Mouse (Mus musculus) lung, embryonic 14.5 days (tissue): ENCODE measurements at regions not wholly inside any gene's neighbourhood (a gene's known extent, or its start where the extent isn't known, plus 50 kb on each side); places are given as distances from the start of the nearest gene placed in this dataset.

Experiments
- ATAC-seq: fragments of 200-750 bp; cut with Nextera tagmentation; 2 replicates; pipeline ENCODE4 v1.8.0; 2017; ENCODE audit warnings: mild to moderate bottlenecking, moderate TSS enrichment, moderate library complexity; ENCODE audit not compliant: insufficient read depth
- DNase-seq: peaks from one replicate; pipeline ENCODE4 v3.0.0-alpha.2; 2015
- H3K27ac ChIP-seq: fragments of 300-500 bp; sonication (generic); 2 replicates; pipeline ENCODE4 v1.5.1; 2014; ENCODE audit warnings: low read depth, mild to moderate bottlenecking, moderate library complexity
- H3K27me3 ChIP-seq: fragments of 300-500 bp; sonication (generic); 2 replicates; pipeline ENCODE4 v1.6.1; 2014; ENCODE audit warnings: low read length, control low read depth; ENCODE audit not compliant: insufficient read depth
- H3K36me3 ChIP-seq: fragments of 300-500 bp; sonication (generic); 2 replicates; pipeline ENCODE4 v1.6.1; 2014; ENCODE audit warnings: control low read depth; ENCODE audit not compliant: insufficient read depth
- H3K4me1 ChIP-seq: fragments of 300-500 bp; sonication (generic); 2 replicates; pipeline ENCODE4 v1.6.1; 2014; ENCODE audit warnings: antibody characterized with exemption, control low read depth; ENCODE audit not compliant: insufficient read depth
- H3K4me2 ChIP-seq: fragments of 300-500 bp; sonication (generic); 2 replicates; pipeline ENCODE4 v1.6.1; 2014; ENCODE audit warnings: mild to moderate bottlenecking
- H3K4me3 ChIP-seq: fragments of 300-500 bp; sonication (generic); 2 replicates; pipeline ENCODE4 v1.5.1; 2014; ENCODE audit warnings: low read depth, low read length
- H3K9ac ChIP-seq: fragments of 300-500 bp; sonication (generic); 2 replicates; pipeline ENCODE4 v1.6.1; 2014
- H3K9me3 ChIP-seq: fragments of 300-500 bp; sonication (generic); 2 replicates; pipeline ENCODE4 v1.6.1; 2016; ENCODE audit warnings: low read depth, low read length, control low read depth
- CTCF ChIP-seq: IDR thresholded peaks from 2 replicates; pipeline ENCODE4 v1.5.1; 2016; ENCODE audit warnings: antibody characterized with exemption, low read depth
- WGBS: fragments of 180-500 bp; shearing (Covaris S2); extraction: QIAGEN DNeasy Blood & Tissue Kit; methylation state at CpG from one replicate; pipeline ENCODE4 v1.1.7; 2014; 5-methylcytosine and 5-hydroxymethylcytosine counted together

GRCm38 (mm10) chr10:92075469-92075868, 646.8 kb downstream of the Nedd1 start:
- Histone ChIP-seq H3K27me3 (no peaks in the 10 kb centered on the region), H3K27ac (no peak overlapping the region), H3K4me1 (no peaks in the 10 kb centered on the region), H3K9ac (no peak overlapping the region), H3K36me3 (no peaks in the 10 kb centered on the region), H3K4me3 (no peak overlapping the region), H3K9me3 (no peaks in the 10 kb centered on the region), H3K4me2 (no peak overlapping the region)
- 41% methylated on average over 8 of the region's 8 CpGs for WGBS
- no peak for TF ChIP-seq CTCF
- DNase-seq, result no peak
- no peak for ATAC-seq

GRCm38 (mm10) chr10:92074698-92075394, 647.4 kb downstream of the Nedd1 start:
- no peak overlapping the region for H3K9ac ChIP-seq
- no peaks in the 10 kb centered on the region for H3K4me1 ChIP-seq
- TF ChIP-seq CTCF, result no peak
- no peaks in the 10 kb centered on the region for H3K27me3 ChIP-seq
- no peak overlapping the region for H3K27ac ChIP-seq
- no peak for ATAC-seq
- H3K4me3 ChIP-seq, result no peak overlapping the region
- WGBS, result 73% methylated on average over 11 of the region's 11 CpGs
- DNase-seq, result no peak
- H3K36me3 ChIP-seq, result no peaks in the 10 kb centered on the region
- H3K4me2 ChIP-seq, result no peak overlapping the region
- H3K9me3 ChIP-seq, result no peaks in the 10 kb centered on the region

- no peak overlapping the region for H3K4me2 ChIP-seq
- H3K27me3 ChIP-seq, result no peaks in the 10 kb centered on the region
- no peak overlapping the region for H3K27ac ChIP-seq
- WGBS, result 34% methylated on average over 5 of the region's 5 CpGs
- no peaks in the 10 kb centered on the region for H3K4me1 ChIP-seq
- no peak for DNase-seq
- ATAC-seq, result no peak
- no peak overlapping the region for H3K4me3 ChIP-seq
- TF ChIP-seq CTCF, result no peak
- no peak overlapping the region for H3K9ac ChIP-seq
- no peaks in the 10 kb centered on the region for H3K9me3 ChIP-seq
- no peaks in the 10 kb centered on the region for H3K36me3 ChIP-seq
These were observed 648.3 kb downstream of the Nedd1 start for GRCm38 (mm10) chr10:92073873-92074390.

GRCm38 (mm10) chr10:92044783-92045182, 677.4 kb downstream of the Nedd1 start:
- Histone ChIP-seq H3K9me3 (no peaks in the 10 kb centered on the region), H3K27ac (no peak overlapping the region), H3K36me3 (no peaks in the 10 kb centered on the region), H3K4me1 (no peaks in the 10 kb centered on the region), H3K4me3 (no peak overlapping the region), H3K4me2 (no peak overlapping the region), H3K9ac (no peak overlapping the region), H3K27me3 (no peaks in the 10 kb centered on the region)
- no peak for ATAC-seq
- no peak for TF ChIP-seq CTCF
- DNase-seq, result no peak

GRCm38 (mm10) chr10:92036176-92036575, 686.0 kb downstream of the Nedd1 start:
- ATAC-seq (no peak), DNase-seq (no peak)
- no peak overlapping the region for H3K4me2 ChIP-seq
- H3K9me3 ChIP-seq, result no peaks in the 10 kb centered on the region
- H3K9ac ChIP-seq, result no peak overlapping the region
- no peak overlapping the region for H3K27ac ChIP-seq
- no peak for TF ChIP-seq CTCF
- H3K36me3 ChIP-seq, result no peaks in the 10 kb centered on the region
- H3K27me3 ChIP-seq, result no peaks in the 10 kb centered on the region
- no peaks in the 10 kb centered on the region for H3K4me1 ChIP-seq
- no peak overlapping the region for H3K4me3 ChIP-seq
- WGBS, result 70% methylated on average over 3 of the region's 3 CpGs

- no peaks in the 10 kb centered on the region for H3K36me3 ChIP-seq
- H3K27me3 ChIP-seq, result no peaks in the 10 kb centered on the region
- ATAC-seq, result no peak
- H3K4me1 ChIP-seq, result no peaks in the 10 kb centered on the region
- no peak overlapping the region for H3K4me3 ChIP-seq
- H3K4me2 ChIP-seq, result no peak overlapping the region
- no peak for TF ChIP-seq CTCF
- no peak overlapping the region for H3K27ac ChIP-seq
- WGBS, result 73% methylated on average over 4 of the region's 4 CpGs
- H3K9ac ChIP-seq, result no peak overlapping the region
- no peaks in the 10 kb centered on the region for H3K9me3 ChIP-seq
- DNase-seq, result no peak
These were observed 692.0 kb downstream of the Nedd1 start for GRCm38 (mm10) chr10:92030221-92030620.

GRCm38 (mm10) chr10:92024203-92024602, 698.0 kb downstream of the Nedd1 start:
- H3K9ac ChIP-seq, result no peak overlapping the region
- TF ChIP-seq CTCF, result no peak
- DNase-seq, result no peak
- H3K9me3 ChIP-seq, result no peaks in the 10 kb centered on the region
- no peaks in the 10 kb centered on the region for H3K4me1 ChIP-seq
- H3K4me2 ChIP-seq, result no peak overlapping the region
- no peaks in the 10 kb centered on the region for H3K27me3 ChIP-seq
- no peak overlapping the region for H3K27ac ChIP-seq
- no peak for ATAC-seq
- WGBS, result 60% methylated on average over 1 of the region's 1 CpGs
- H3K36me3 ChIP-seq, result no peaks in the 10 kb centered on the region
- H3K4me3 ChIP-seq, result no peak overlapping the region
